Mouse (Mus musculus): ENCODE data around the gene Ptgir.

GRCm38 (mm10) chr7:16911904-16912303, 5.6 kb downstream of the Ptgir start:
- TF ChIP-seq CTCF (IDR thresholded peaks at IDR 0.05; ENCODE audit: low read depth) (no peak), EP300 (IDR thresholded peaks at IDR 0.05; ENCODE audit: low read depth) (no peak)

Measured in liver, postnatal 0 days (tissue).